Mouse (Mus musculus) mesoderm, embryonic 11.5 days (tissue): ENCODE results near the gene Xirp2.
"Not testable (repeated sequence)": the region's sequence is repeated elsewhere in the genome, so short reads cannot be mapped to it uniquely, and the experiment has no call there.

Experiments used
- DNase-seq: peaks from one replicate; pipeline ENCODE4 v3.0.0-alpha.2; 2012; ENCODE audit warnings: low read depth, low spot score

Xirp2 gene

GRCm38 (mm10) chr2:67445780-67446179, at the start of gene Xirp2:
TSS of gene Xirp2 (plus strand) at chr2:67446002.
- no peak for DNase-seq

- not testable (repeated sequence) for DNase-seq
Observed at GRCm38 (mm10) chr2:67413425-67413824, 32.4 kb upstream of the Xirp2 start, which contains the start of gene Gm21830. TSS of gene Gm21830 (plus strand) at chr2:67413725.

- DNase-seq = no peak
Observed at GRCm38 (mm10) chr2:67420853-67421252, 24.9 kb upstream of the Xirp2 start.

GRCm38 (mm10) chr2:67422799-67423198, 23.0 kb upstream of the Xirp2 start:
- DNase-seq = no peak

GRCm38 (mm10) chr2:67433081-67433480, 12.7 kb upstream of the Xirp2 start, which contains the start of gene Gm26727:
TSS of gene Gm26727 (minus strand) at chr2:67433181.
- no peak for DNase-seq

GRCm38 (mm10) chr2:67438309-67438708, 7.5 kb upstream of the Xirp2 start:
- DNase-seq = no peak

GRCm38 (mm10) chr2:67446772-67447171, 970 bp downstream of the Xirp2 start:
- no peak for DNase-seq

- no peak for DNase-seq
Observed at GRCm38 (mm10) chr2:67447206-67447605, 1.4 kb downstream of the Xirp2 start.

GRCm38 (mm10) chr2:67460857-67461256, 15.1 kb downstream of the Xirp2 start:
- DNase-seq = no peak

- no peak for DNase-seq
Observed at GRCm38 (mm10) chr2:67467036-67467435, 21.2 kb downstream of the Xirp2 start.

- not testable (repeated sequence) for DNase-seq
Observed at GRCm38 (mm10) chr2:67470030-67470429, 24.2 kb downstream of the Xirp2 start.

GRCm38 (mm10) chr2:67477753-67478152, 32.0 kb downstream of the Xirp2 start:
- DNase-seq = peak; percentile 74

GRCm38 (mm10) chr2:67481051-67481450, 35.2 kb downstream of the Xirp2 start:
- DNase-seq = peak; percentile 12

GRCm38 (mm10) chr2:67486721-67487120, 40.9 kb downstream of the Xirp2 start:
- DNase-seq = no peak

GRCm38 (mm10) chr2:67487162-67487561, 41.4 kb downstream of the Xirp2 start:
- DNase-seq = no peak

GRCm38 (mm10) chr2:67488465-67489127, 42.8 kb downstream of the Xirp2 start:
- DNase-seq = peak; percentile 34

- DNase-seq = peak; percentile 17
Observed at GRCm38 (mm10) chr2:67489128-67489492, 43.3 kb downstream of the Xirp2 start.

- no peak for DNase-seq
Observed at GRCm38 (mm10) chr2:67505457-67505856, 59.7 kb downstream of the Xirp2 start.

- no peak for DNase-seq
Observed at GRCm38 (mm10) chr2:67516405-67516804, 70.6 kb downstream of the Xirp2 start.

GRCm38 (mm10) chr2:67535347-67535746, 89.5 kb downstream of the Xirp2 start:
- DNase-seq = no peak

- DNase-seq = no peak
Observed at GRCm38 (mm10) chr2:67539426-67539825, 93.6 kb downstream of the Xirp2 start.

GRCm38 (mm10) chr2:67541957-67542696, 96.3 kb downstream of the Xirp2 start:
- DNase-seq = no peak

- DNase-seq = no peak
Observed at GRCm38 (mm10) chr2:67544426-67544825, 98.6 kb downstream of the Xirp2 start.
